Mouse (Mus musculus): Measurements from ENCODE around the gene Glis3.

GRCm38 (mm10) chr19:28328444-28329110, 351.3 kb downstream of the Glis3 start:
- TF ChIP-seq CTCF (IDR thresholded peaks at IDR 0.05; ENCODE audit: low read depth) = no peak
- no peak for TF ChIP-seq EP300 (IDR thresholded peaks at IDR 0.05; ENCODE audit: low read depth)

All from liver, embryonic 14.5 days (tissue).